Mouse (Mus musculus): ENCODE data around the gene Bet1. TPM values are rescaled to one million over a fixed set of nuclear protein-coding genes. Genes with fewer than 3 reads are reported as not detected.
A peak's percentile ranks its signal among the peaks of the same experiment; 100 is the strongest.

Gene Bet1
- polyA plus RNA-seq (2012; rRNA removed): 22.1 and 23.6 TPM in 2 replicates

DNA sequence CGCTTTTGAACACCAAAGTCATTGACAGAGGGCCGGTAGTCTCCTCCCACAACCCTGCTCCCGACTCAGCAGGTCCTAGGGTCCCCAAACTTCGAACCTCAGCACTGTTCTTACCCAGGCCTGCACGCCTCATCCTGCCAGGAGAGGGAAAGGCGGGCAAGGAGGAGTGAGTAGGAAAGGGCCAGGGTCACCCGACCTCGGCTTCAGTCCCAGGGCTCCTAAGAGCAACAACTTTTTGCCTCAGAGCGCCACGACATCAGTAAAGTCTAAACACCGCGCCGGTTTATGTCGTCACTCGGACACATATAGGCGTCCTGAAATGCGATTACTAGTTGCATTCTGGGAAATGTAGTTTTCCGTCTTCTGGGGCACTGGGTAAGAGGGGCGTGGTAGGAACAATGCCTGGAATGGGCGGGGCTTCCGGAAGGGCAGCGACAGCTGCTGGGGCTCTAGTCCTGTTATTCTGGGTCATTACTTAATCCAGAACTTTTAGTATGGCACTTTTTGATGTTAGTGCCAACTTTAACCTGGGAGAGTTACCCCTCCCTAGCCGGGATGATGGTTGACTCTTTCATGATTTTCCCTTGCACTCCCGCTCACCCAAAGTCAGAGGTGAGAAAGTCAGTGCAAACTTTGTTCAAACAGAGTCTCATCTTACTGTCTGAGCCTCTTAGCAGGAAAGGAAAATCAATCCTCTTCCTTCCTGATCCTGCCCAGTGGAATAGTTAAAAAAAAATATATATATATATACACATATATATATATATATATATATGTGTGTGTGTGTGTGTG is at the start of gene Bet1:
Bet1 (minus strand) TSS at position 310 of the 792 bp plus-strand sequence.
- peak within 1 kb of the TSS; percentile 88 for H3K4me3 ChIP-seq (ENCODE audit: insufficient read depth, low read length)
- no peaks in the 10 kb centered on the region for H3K4me1 ChIP-seq (ENCODE audit: control insufficient read depth, insufficient read depth, low read length)
- H3K27ac ChIP-seq (ENCODE audit: insufficient read depth, low read length): no peak within 1 kb of the TSS
- TF ChIP-seq CTCF (IDR thresholded peaks at IDR 0.05; ENCODE audit: extremely low read depth, insufficient read depth, low read length) (no peak), POLR2A (IDR thresholded peaks at IDR 0.05; ENCODE audit: extremely low read depth, insufficient read depth, low read length) (no peak)

DNA sequence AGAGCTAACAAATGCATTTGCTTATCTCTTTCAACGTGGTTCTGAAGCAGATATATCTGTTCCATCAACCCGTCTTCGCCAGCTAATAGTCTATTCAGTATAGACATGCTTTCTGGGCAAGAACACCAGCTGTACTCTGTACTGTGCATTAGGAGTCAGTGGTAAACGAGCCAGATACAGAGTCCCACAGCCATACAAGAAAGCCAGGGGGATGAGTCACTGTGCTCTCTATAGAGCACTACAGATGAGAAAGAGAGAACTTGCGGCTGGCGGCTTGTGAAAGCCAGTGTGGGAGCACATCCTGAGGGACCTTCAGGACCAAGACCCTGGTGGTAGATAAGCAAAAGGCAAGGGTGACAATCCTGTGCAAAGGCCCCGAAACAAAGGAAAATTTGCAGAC is 45.5 kb upstream of the Bet1 start:
- Histone ChIP-seq H3K27ac (ENCODE audit: insufficient read depth, low read length) (no peak overlapping the region), H3K4me3 (ENCODE audit: insufficient read depth, low read length) (no peak overlapping the region), H3K4me1 (ENCODE audit: control insufficient read depth, insufficient read depth, low read length) (no peaks in the 10 kb centered on the region)
- TF ChIP-seq POLR2A (IDR thresholded peaks at IDR 0.05; ENCODE audit: extremely low read depth, insufficient read depth, low read length) (no peak), CTCF (IDR thresholded peaks at IDR 0.05; ENCODE audit: extremely low read depth, insufficient read depth, low read length) (no peak)

DNA sequence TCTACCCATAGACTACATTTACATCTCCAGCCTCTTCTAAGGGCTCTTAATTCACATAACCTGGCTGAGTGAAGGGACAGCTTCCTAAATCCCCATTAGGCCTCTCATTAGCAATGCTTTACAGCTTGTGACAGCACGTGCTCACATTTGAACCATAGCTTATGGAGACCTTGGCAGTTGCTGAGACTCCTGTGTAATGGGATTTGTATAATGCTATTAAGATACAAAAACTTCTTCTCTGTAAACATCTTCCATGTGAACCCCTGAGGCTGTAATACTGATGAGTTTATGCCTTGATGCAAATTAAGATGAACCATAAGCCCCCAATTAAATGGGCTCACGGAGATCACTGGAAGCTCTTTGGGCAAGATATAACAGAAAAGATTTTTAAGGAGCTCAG is 44.4 kb upstream of the Bet1 start:
- Histone ChIP-seq H3K27ac (ENCODE audit: insufficient read depth, low read length) (no peak overlapping the region), H3K4me1 (ENCODE audit: control insufficient read depth, insufficient read depth, low read length) (no peaks in the 10 kb centered on the region), H3K4me3 (ENCODE audit: insufficient read depth, low read length) (no peak overlapping the region)
- no peak for TF ChIP-seq CTCF (IDR thresholded peaks at IDR 0.05; ENCODE audit: extremely low read depth, insufficient read depth, low read length)
- TF ChIP-seq POLR2A (IDR thresholded peaks at IDR 0.05; ENCODE audit: extremely low read depth, insufficient read depth, low read length): no peak

DNA sequence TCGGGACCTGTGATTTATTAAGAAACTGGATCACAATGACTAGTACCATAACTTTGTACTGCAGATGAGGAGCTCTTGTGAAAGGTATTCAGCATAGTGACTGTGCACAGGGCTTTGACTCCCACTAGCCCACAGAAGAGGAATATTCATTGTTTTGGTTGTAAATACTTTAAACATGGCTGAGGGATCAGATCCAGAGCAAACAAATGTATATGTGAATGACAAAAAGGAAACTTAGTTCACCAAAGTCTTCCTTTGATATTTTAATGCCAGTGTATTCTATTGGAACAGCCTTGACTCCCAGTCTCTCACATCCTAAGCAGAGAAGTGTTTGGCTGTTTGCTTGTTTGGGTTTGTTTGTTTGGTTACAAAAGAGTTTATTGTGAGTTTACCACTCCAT is 31.8 kb upstream of the Bet1 start:
- TF ChIP-seq POLR2A (IDR thresholded peaks at IDR 0.05; ENCODE audit: extremely low read depth, insufficient read depth, low read length) (no peak), CTCF (IDR thresholded peaks at IDR 0.05; ENCODE audit: extremely low read depth, insufficient read depth, low read length) (no peak)
- Histone ChIP-seq H3K4me1 (ENCODE audit: control insufficient read depth, insufficient read depth, low read length) (no peaks in the 10 kb centered on the region), H3K27ac (ENCODE audit: insufficient read depth, low read length) (no peak overlapping the region)

DNA sequence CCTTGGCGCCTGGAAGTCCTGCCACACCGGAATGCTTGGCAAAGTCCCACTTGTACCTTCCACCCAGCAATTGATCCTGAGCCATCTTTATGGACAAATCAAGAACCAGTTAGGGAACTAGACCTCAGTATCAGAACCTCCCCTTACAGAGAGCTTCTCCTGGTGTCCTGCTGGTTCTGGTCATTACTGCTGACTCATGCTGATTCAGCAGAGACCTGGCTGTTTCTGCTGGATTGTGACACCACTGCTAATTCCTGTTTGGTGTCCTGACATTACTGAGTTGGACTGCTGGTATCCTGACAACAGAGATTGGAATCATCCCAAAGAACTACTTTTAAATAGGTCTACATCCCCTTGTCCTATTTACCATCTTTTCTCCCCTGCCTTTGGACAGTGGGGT is 3.7 kb upstream of the Bet1 start:
- Histone ChIP-seq H3K4me3 (ENCODE audit: insufficient read depth, low read length) (no peak overlapping the region), H3K4me1 (ENCODE audit: control insufficient read depth, insufficient read depth, low read length) (no peaks in the 10 kb centered on the region), H3K27ac (ENCODE audit: insufficient read depth, low read length) (no peak overlapping the region)
- TF ChIP-seq CTCF (IDR thresholded peaks at IDR 0.05; ENCODE audit: extremely low read depth, insufficient read depth, low read length) (no peak), POLR2A (IDR thresholded peaks at IDR 0.05; ENCODE audit: extremely low read depth, insufficient read depth, low read length) (no peak)

More for the DNA sequence above, 31.8 kb upstream of the Bet1 start:
- H3K4me3 ChIP-seq (ENCODE audit: insufficient read depth, low read length): no peak overlapping the region

DNA sequence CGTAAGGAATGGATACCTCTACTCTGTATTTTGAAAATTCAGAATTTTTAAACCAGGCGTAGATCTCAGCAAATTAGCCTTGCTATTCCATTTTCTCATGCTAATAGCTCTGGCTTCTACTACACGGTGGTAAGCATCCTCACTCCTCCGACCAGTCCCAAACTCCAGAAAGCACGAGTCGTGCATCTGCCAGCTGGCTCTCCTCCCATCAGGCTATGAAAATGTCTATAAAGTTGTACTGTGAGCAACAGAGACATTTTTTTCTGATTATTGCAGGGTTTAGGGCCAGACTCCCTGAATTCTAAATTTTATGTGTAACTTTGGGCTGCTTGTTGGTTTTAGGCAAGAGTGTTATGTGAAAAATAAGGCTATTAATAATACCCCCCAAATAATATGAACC is 14.5 kb downstream of the Bet1 start:
- H3K4me3 ChIP-seq (ENCODE audit: insufficient read depth, low read length): no peak overlapping the region
- TF ChIP-seq POLR2A (IDR thresholded peaks at IDR 0.05; ENCODE audit: extremely low read depth, insufficient read depth, low read length) (no peak), CTCF (IDR thresholded peaks at IDR 0.05; ENCODE audit: extremely low read depth, insufficient read depth, low read length) (no peak)
- H3K27ac ChIP-seq (ENCODE audit: insufficient read depth, low read length): no peak overlapping the region
- H3K4me1 ChIP-seq (ENCODE audit: control insufficient read depth, insufficient read depth, low read length): no peaks in the 10 kb centered on the region

DNA sequence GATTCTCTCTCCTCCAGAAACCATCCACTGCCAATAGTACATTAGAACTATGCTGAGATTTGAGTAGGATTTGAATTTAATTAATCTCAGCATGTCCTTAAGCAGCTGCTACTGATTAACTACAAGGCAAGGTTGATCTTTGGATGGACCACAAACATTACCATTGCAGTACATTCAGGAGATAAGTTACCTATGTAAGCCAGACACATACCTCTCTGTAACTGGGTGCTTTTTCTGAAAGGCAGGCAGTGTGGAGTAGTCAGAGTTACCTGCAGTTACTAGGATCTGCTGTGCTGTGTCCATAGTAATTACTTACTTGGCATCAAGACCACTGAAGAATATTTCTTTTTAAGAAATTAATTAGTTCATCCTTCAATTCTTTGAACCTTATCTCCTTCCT is 17.1 kb downstream of the Bet1 start:
- no peaks in the 10 kb centered on the region for H3K4me1 ChIP-seq (ENCODE audit: control insufficient read depth, insufficient read depth, low read length)
- no peak for TF ChIP-seq POLR2A (IDR thresholded peaks at IDR 0.05; ENCODE audit: extremely low read depth, insufficient read depth, low read length)
- TF ChIP-seq CTCF (IDR thresholded peaks at IDR 0.05; ENCODE audit: extremely low read depth, insufficient read depth, low read length): no peak
- H3K4me3 ChIP-seq (ENCODE audit: insufficient read depth, low read length): no peak overlapping the region
- no peak overlapping the region for H3K27ac ChIP-seq (ENCODE audit: insufficient read depth, low read length)

DNA sequence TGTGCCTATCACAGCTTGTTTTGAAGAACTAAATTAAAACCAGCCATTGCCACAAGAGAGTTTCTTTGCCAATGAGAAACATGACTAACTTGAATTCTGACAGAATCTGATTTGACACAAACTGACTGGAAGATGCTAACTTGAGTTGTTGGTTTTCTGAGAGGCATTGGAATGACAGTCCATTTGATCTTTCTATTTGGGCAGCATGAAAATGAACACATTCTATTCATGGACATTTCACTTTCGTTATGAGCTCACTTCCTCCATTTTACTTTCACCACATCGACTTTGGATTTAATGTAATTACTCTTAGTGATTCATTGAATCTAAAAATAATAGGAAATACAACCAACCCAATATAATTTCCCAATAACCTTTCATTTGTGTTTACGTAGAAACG is 32.4 kb downstream of the Bet1 start:
- Histone ChIP-seq H3K4me3 (ENCODE audit: insufficient read depth, low read length) (no peak overlapping the region), H3K4me1 (ENCODE audit: control insufficient read depth, insufficient read depth, low read length) (no peaks in the 10 kb centered on the region), H3K27ac (ENCODE audit: insufficient read depth, low read length) (no peak overlapping the region)
- TF ChIP-seq POLR2A (IDR thresholded peaks at IDR 0.05; ENCODE audit: extremely low read depth, insufficient read depth, low read length) (no peak), CTCF (IDR thresholded peaks at IDR 0.05; ENCODE audit: extremely low read depth, insufficient read depth, low read length) (no peak)

DNA sequence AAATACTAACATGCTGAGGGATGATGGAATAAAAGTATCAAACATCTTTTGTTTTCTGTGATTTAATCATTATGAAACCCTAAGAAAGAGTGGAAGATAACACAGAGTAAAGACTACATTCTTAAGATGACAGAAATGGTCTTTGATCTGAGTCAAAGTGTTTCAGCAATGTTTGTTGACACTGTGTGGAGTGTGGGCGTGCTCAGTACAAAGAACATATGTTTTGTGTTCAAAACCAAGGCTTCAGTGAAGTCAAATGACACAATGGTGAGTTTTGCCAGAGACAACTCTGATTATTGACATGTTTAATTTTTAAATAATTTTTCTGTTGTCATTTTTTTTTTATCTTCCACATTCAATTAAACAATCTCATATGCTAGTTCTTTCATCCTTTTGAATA is 33.9 kb downstream of the Bet1 start:
- Histone ChIP-seq H3K27ac (ENCODE audit: insufficient read depth, low read length) (no peak overlapping the region), H3K4me3 (ENCODE audit: insufficient read depth, low read length) (no peak overlapping the region), H3K4me1 (ENCODE audit: control insufficient read depth, insufficient read depth, low read length) (no peaks in the 10 kb centered on the region)
- no peak for TF ChIP-seq POLR2A (IDR thresholded peaks at IDR 0.05; ENCODE audit: extremely low read depth, insufficient read depth, low read length)
- no peak for TF ChIP-seq CTCF (IDR thresholded peaks at IDR 0.05; ENCODE audit: extremely low read depth, insufficient read depth, low read length)

DNA sequence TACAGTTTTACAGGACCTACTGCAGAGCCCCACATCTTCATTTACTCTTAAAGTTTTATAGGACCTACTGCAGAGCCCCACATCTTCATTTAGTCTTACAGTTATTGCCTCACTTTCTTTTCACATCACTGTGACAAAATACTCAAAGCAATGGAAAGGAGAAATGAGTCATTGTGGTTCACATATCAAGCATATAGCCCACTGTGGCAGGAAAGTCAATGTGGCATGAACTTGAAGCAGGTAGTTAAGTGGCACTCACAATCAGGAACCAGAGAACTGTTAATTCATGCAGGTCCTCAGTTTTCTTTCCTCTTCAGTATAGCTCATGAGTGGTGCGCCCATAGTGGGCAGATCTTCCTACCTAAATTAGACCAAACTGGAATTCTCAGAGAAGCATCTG is 39.6 kb downstream of the Bet1 start:
- TF ChIP-seq CTCF (IDR thresholded peaks at IDR 0.05; ENCODE audit: extremely low read depth, insufficient read depth, low read length) (no peak), POLR2A (IDR thresholded peaks at IDR 0.05; ENCODE audit: extremely low read depth, insufficient read depth, low read length) (no peak)
- no peak overlapping the region for H3K27ac ChIP-seq (ENCODE audit: insufficient read depth, low read length)

More for the DNA sequence above, 39.6 kb downstream of the Bet1 start:
- no peak overlapping the region for H3K4me3 ChIP-seq (ENCODE audit: insufficient read depth, low read length)
- H3K4me1 ChIP-seq (ENCODE audit: control insufficient read depth, insufficient read depth, low read length): no peaks in the 10 kb centered on the region

Measured in cortical plate, adult 2 months (tissue).